Mouse (Mus musculus) intestine, postnatal 0 days (tissue): ENCODE data around the gene Pak4. TPM values are rescaled to one million over a fixed set of nuclear protein-coding genes. Genes with fewer than 3 reads are reported as not detected.

ENCODE experiments used
- ATAC-seq: fragments of 200-750 bp; cut with Nextera tagmentation; 2 replicates; pipeline ENCODE4 v1.8.0; 2017; ENCODE audit warnings: mild to moderate bottlenecking, moderate TSS enrichment, moderate library complexity
- H3K27ac ChIP-seq: fragments of 300-500 bp; sonication (generic); 2 replicates; pipeline ENCODE4 v1.5.1; 2014; ENCODE audit warnings: mild to moderate bottlenecking, low read depth, low read length, moderate library complexity
- H3K27me3 ChIP-seq: fragments of 300-500 bp; sonication (generic); replicated peaks from 2 replicates; pipeline ENCODE4 v1.6.1; 2014; ENCODE audit warnings: low read length, mixed read lengths; ENCODE audit not compliant: control insufficient read depth, insufficient read depth
- H3K36me3 ChIP-seq: fragments of 300-500 bp; sonication (generic); 2 replicates; pipeline ENCODE4 v1.6.1; 2014; ENCODE audit warnings: mild to moderate bottlenecking, moderate library complexity; ENCODE audit not compliant: control insufficient read depth, insufficient read depth
- H3K4me1 ChIP-seq: fragments of 300-500 bp; sonication (generic); replicated peaks from 2 replicates; pipeline ENCODE4 v1.6.1; 2014; ENCODE audit warnings: antibody characterized with exemption, low read length, mixed read lengths; ENCODE audit not compliant: control insufficient read depth, insufficient read depth
- H3K4me2 ChIP-seq: fragments of 300-500 bp; sonication (generic); replicated peaks from 2 replicates; pipeline ENCODE4 v1.6.1; 2014; ENCODE audit warnings: low read depth, mild to moderate bottlenecking, moderate library complexity
- H3K4me3 ChIP-seq: fragments of 300-500 bp; sonication (generic); 2 replicates; pipeline ENCODE4 v1.5.1; 2014; ENCODE audit warnings: low read depth, low read length
- H3K9ac ChIP-seq: fragments of 300-500 bp; sonication (generic); 2 replicates; pipeline ENCODE4 v1.6.1; 2014; ENCODE audit warnings: mild to moderate bottlenecking, low read depth, low read length
- H3K9me3 ChIP-seq: fragments of 300-500 bp; sonication (generic); 2 replicates; pipeline ENCODE4 v1.6.1; 2016; ENCODE audit warnings: mixed run types; ENCODE audit not compliant: control insufficient read depth
- CTCF ChIP-seq: sonication (generic); IDR thresholded peaks from 2 replicates; pipeline ENCODE4 v1.5.1; 2016; ENCODE audit warnings: low read depth, mild to moderate bottlenecking, control low read depth, antibody characterized with exemption, moderate library complexity
- WGBS: fragments of 180-500 bp; shearing (Covaris S2); extraction: QIAGEN DNeasy Blood & Tissue Kit; methylation state at CpG from one replicate; pipeline ENCODE4 v1.1.7; 2014; 5-methylcytosine and 5-hydroxymethylcytosine counted together
- polyA plus RNA-seq: library from polyadenylated mRNA; unstranded; fragments of >200 nt; fragmentation: Nextera tagmentation; extraction: Ambion mirVana; gene quantifications from 2 replicates; pipeline ENCODE4 v1.2.1, GENCODE M21; 2015

Pak4 gene
- polyA plus RNA-seq, 1 experiment from 2014 or later: 17.2 TPM

DNA sequence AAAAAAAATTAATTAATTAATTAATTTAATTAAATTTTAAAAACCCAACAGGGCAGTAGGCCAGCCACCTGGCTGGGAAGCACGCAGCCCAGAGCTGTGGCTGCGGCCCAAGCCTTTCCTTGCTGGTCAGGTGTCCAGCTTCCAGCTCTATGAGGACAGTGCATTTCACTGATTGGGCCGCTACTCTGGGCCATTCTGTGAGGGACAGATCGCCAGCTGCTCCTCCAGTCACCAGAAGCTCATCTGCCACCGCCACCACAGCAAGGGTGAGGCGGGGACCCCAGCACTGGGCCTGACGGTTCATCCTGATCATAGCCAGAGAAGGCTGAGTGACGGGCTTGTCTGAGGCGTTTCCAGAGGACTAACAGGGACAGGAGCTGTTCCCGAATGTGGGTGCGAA lies 36.0 kb downstream of the Pak4 start:
- 92% methylated on average over 11 of the region's 11 CpGs for whole genome bisulfite sequencing
- H3K4me3 ChIP-seq: no peak overlapping the region
- no peak overlapping the region for H3K27ac ChIP-seq
- H3K36me3 ChIP-seq: peaks cover 85% of the 10 kb centered on the region
- no peaks in the 10 kb centered on the region for H3K9me3 ChIP-seq
- H3K9ac ChIP-seq: no peak overlapping the region
- no peaks in the 10 kb centered on the region for H3K27me3 ChIP-seq
- no peaks in the 10 kb centered on the region for H3K4me1 ChIP-seq
- no peak overlapping the region for H3K4me2 ChIP-seq
- no peak for ATAC-seq
- TF ChIP-seq CTCF: no peak

GRCm38 (mm10) chr7:28560856-28561255 lies 37.1 kb downstream of the Pak4 start:
- no peaks in the 10 kb centered on the region for H3K4me1 ChIP-seq
- TF ChIP-seq CTCF: no peak
- peaks cover 74% of the 10 kb centered on the region for H3K36me3 ChIP-seq
- H3K27me3 ChIP-seq: no peaks in the 10 kb centered on the region
- H3K27ac ChIP-seq: no peak overlapping the region
- 92% methylated on average over 10 of the region's 10 CpGs for WGBS
- H3K4me3 ChIP-seq: no peak overlapping the region
- no peaks in the 10 kb centered on the region for H3K9me3 ChIP-seq
- no peak overlapping the region for H3K9ac ChIP-seq
- ATAC-seq: no peak
- H3K4me2 ChIP-seq: no peak overlapping the region

GRCm38 (mm10) chr7:28558486-28558885 lies 39.5 kb downstream of the Pak4 start:
- H3K36me3 ChIP-seq: peaks cover 50% of the 10 kb centered on the region
- H3K9ac ChIP-seq: no peak overlapping the region
- no peak overlapping the region for H3K4me2 ChIP-seq
- H3K4me3 ChIP-seq: no peak overlapping the region
- TF ChIP-seq CTCF: no peak
- H3K4me1 ChIP-seq: no peaks in the 10 kb centered on the region
- no peaks in the 10 kb centered on the region for H3K27me3 ChIP-seq
- no peak overlapping the region for H3K27ac ChIP-seq
- no peak for ATAC-seq
- H3K9me3 ChIP-seq: no peaks in the 10 kb centered on the region
- 53% methylated on average over 4 of the region's 4 CpGs for WGBS

- Histone ChIP-seq H3K4me1 (no peaks in the 10 kb centered on the region), H3K27ac (no peak overlapping the region), H3K9ac (no peak overlapping the region), H3K36me3 (peaks cover 43% of the 10 kb centered on the region), H3K9me3 (no peaks in the 10 kb centered on the region), H3K4me2 (no peak overlapping the region), H3K4me3 (no peak overlapping the region), H3K27me3 (no peaks in the 10 kb centered on the region)
- ATAC-seq: no peak
- 75% methylated on average over 6 of the region's 6 CpGs for WGBS
- no peak for TF ChIP-seq CTCF
Measured at GRCm38 (mm10) chr7:28557708-28558107, 40.3 kb downstream of the Pak4 start.

- no peak for TF ChIP-seq CTCF
- H3K27ac ChIP-seq: no peak overlapping the region
- H3K36me3 ChIP-seq: peaks cover 37% of the 10 kb centered on the region
- H3K4me3 ChIP-seq: no peak overlapping the region
- no peak overlapping the region for H3K9ac ChIP-seq
- no peaks in the 10 kb centered on the region for H3K9me3 ChIP-seq
- WGBS: 68% methylated on average over 5 of the region's 5 CpGs
- no peaks in the 10 kb centered on the region for H3K27me3 ChIP-seq
- no peak for ATAC-seq
- H3K4me2 ChIP-seq: no peak overlapping the region
- no peaks in the 10 kb centered on the region for H3K4me1 ChIP-seq
Measured at GRCm38 (mm10) chr7:28557069-28557468, 40.9 kb downstream of the Pak4 start.

- TF ChIP-seq CTCF: no peak
- 7% methylated on average over 5 of the region's 5 CpGs for WGBS
Measured at GRCm38 (mm10) chr7:28555939-28556535, 41.9 kb downstream of the Pak4 start.

GRCm38 (mm10) chr7:28553076-28553475 lies 44.9 kb downstream of the Pak4 start:
- no peak overlapping the region for H3K27ac ChIP-seq
- H3K4me3 ChIP-seq: no peak overlapping the region
- H3K4me1 ChIP-seq: no peaks in the 10 kb centered on the region
- WGBS: 87% methylated on average over 6 of the region's 6 CpGs
- no peak for ATAC-seq
- H3K36me3 ChIP-seq: no peaks in the 10 kb centered on the region; the same call in 1 of the 2 replicates
- TF ChIP-seq CTCF: no peak
- H3K27me3 ChIP-seq: no peaks in the 10 kb centered on the region
- H3K9me3 ChIP-seq: no peaks in the 10 kb centered on the region
- H3K9ac ChIP-seq: no peak overlapping the region
- H3K4me2 ChIP-seq: no peak overlapping the region

More at GRCm38 (mm10) chr7:28555939-28556535, 41.9 kb downstream of the Pak4 start:
- Histone ChIP-seq H3K4me1 (no peaks in the 10 kb centered on the region), H3K4me3 (no peak overlapping the region), H3K9me3 (no peaks in the 10 kb centered on the region), H3K36me3 (peaks cover 28% of the 10 kb centered on the region), H3K4me2 (no peak overlapping the region), H3K9ac (no peak overlapping the region), H3K27me3 (no peaks in the 10 kb centered on the region), H3K27ac (no peak overlapping the region)
- 0 out of 2 replicates have a peak, but pooled peaks have one; percentile 7 for ATAC-seq
